Mouse (Mus musculus) cerebellum, postnatal 14 days (tissue): ENCODE results near the gene Rspo4.

Experiments
- DNase-seq, 2 experiments: peaks; one replicate each; pipeline ENCODE4 v3.0.0; 2021; ENCODE audit warnings: mixed read lengths in 2 of 2

The Rspo4 gene

DNA sequence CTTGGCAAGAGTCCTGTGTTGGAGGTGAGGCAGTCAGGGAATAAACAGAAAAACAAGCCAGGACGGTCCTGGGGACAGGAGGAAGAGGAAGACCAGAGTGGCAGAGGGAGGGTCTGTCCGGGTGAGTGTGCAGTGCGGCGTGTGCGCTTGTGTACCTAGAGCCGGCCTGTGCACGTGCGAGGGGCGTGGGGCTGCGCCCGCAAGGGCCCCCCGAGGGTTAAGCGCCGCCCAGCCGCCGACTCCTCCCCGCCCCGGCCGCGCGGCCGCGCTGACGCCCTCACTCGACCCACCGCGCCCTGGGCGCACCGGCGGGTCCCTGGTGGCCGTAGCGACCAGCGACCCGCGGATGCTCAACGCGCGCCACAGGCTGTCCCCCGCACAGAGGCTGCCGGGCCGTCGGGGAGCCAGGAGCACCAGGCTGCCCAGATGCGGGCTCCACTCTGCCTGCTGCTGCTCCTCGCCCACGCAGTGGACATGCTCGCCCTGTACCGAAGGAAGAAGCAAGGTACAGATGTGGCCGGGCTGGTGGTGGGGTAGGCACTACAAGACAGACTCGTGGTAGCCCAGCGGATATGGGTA, at the start of gene Rspo4:
Gene Rspo4, plus strand, starts transcription at position 280 of the 579 bp plus-strand sequence.
- DNase-seq, result no peak

DNA sequence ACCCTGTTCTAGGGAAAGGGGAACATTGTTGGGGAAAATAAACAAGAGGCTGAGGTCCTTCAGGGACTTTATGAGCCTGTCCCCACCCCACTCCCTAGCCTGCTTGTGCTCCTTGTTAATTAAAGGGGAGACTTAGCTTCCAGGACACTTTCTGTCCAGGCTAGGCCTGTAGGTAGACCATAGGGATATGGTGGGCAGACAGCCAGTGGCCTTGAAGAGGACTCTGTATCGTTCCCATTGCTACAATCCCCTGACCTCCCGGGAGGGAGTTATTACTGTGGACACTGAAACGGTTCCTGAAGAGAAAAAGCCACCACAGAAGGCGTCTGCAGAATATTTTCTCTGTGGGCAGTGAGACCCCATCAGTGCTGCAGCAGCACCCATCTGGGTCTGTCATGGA, 27.1 kb upstream of the Rspo4 start:
- no peak for DNase-seq

DNA sequence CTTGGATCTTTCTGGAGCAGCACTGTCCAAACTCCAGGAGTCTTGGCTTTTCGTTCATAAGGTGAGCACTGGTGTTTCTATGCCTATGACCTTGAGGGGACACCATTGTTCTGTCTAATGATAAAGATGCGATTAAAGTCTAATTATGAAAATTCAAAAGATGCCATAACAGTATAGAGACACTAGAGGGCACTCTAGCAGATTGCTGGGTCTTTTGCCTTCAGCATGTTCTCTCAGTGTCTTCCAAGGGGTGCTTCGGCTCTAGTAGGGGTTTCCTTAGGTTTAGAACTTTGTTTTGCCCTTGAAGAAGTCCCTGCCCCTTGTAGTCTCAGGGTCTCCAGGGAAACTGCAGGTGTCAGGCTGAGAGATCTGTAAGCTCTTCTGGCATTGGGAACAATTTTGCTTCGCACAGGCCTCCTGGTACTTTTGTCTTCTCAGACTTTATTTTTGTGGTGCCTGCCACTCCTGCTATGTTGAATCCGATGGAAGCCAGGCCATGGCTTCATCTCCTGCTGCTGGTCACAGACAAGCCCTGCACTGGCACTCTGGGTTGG, 19.6 kb downstream of the Rspo4 start:
- no peak for DNase-seq

DNA sequence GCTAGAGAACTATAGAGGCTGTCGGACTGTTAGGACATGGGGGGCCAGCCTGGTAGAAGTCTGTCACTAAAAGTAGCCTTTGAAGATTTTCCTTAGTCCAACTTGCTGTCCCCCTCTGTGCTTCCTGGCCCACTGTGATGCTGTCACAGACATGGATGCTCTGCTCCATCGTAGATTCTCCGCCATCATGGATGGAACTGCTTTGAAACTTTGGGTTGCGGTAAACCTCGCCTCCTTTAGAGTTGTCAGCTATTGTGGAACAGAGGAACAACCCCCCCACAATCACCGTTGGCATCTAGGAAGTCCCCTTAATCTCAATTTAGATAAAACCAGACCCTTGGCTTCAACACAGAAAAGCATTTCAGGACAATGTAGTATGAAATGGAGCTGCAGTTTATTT, 22.2 kb downstream of the Rspo4 start:
- no peak for DNase-seq

DNA sequence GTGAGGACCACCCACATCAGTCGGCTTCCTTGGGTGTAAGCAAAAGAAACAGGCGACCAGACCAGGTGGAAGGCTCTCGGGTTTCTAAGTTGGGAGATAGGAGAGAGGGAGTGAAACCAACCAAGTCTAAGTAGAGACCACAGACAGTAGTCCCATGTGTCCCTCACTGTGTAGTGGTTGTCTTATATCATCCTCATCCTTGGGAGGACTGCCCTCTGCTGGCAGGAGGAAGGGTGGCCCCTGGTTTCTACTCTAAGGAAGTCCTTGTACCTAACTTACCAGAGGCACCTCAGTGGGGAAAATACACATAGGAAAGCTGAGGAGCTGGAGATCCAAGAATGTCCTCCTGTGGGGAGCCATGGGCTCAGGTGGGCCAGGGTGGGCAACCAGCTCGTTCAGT, 23.8 kb downstream of the Rspo4 start:
- peak; percentile 69 to 81 for DNase-seq

DNA sequence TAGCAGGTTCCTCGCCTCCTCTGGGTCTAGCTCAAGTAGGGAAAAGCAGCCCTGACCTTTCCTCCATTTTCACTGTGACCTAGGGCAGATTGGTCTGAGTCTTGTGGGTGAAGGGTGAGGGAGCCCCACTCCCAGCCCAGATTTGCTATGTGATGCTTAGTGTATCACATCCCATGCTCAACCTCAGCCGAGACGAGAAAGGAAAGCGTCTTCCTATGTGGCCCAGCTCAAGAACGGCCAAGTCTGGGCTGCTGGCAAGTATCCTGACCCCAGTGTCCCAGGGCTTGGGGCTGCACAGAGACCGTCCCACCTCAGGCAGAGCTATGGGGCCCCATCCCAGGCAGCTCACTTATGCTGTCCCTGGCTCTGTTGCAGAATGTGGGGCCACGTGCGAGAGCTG, 25.5 kb downstream of the Rspo4 start:
- no peak for DNase-seq

DNA sequence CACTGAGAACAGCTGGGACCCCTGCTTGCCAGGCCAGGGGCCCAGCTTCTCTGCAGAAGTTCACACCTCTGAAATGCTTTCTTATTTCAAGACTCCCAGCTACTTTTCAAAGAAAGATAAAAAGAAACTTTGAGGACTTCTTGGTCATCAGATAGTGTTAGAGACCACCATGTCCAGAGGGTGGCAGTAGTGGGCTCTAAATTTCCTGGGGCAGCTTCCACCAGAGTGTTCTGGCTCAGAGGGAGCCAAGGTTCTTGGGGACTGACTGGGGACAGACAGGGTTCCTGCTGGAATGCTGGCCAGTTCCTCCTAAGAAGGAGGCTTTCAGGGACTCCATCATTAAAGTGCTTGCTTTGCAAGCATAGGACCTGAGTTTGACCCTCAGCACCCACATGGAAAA, 31.8 kb downstream of the Rspo4 start:
- peak; percentile 53 to 70 for DNase-seq

DNA sequence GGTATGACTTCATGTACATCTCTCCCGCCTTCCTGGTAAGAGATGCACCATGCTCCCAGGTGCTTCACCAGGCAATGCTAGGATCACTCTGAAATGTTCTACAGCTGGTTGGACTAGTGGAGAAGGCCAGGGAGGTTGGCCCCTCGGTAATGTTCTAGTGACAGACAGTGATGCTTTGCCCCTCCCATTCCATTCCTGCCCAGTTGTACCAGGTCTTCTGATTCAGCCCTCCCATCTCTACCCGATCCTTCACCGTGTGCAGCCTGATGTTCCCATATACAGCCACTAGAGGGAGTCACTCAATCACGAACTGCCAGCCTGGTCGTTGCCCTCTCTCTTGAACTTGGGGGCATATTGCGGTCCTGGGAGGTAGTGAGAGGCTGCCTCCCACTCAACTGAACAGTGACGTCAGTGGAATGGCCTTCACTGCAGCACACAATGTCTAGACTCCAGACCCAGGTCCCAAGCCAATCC, 33.3 kb downstream of the Rspo4 start:
- DNase-seq, result peak; percentile 81 to 83

DNA sequence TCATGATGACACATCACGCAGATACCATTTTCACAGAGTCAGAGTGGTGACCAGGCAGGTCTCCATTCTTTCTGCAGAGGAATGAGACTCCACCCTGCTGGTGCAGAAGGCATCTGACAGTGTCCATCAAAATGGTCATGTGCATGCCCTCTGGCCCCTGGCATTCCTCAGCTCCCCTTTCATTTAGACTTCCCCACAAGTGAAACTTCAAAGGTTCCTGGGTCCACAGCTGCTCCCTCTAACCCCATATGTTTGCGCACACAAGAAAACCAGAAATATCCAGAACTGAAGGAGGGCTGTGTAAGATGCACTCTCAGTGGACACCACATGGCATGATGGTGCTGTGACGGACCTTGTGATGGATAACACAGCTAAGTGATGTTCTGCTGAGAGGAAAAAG, 35.9 kb downstream of the Rspo4 start:
- no peak for DNase-seq

DNA sequence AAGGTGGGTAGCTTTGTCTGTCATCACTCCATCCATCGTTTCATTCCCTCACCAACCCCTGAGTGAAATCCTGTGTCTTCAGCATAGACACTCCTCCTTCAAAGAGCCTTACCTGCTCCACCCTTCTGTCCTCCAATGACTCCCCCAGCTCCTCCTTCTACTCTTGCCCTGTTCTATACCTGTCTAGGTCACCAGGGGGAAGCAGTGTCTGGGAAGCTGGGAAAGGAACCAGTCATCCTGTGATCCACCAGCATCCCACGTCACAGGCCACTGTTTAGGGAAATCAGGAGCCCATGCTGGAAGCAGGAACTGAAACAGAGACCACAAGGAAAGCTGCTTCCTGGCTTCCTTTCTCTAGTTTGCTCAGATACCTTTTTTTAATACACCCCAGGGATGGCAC, 37.0 kb downstream of the Rspo4 start:
- DNase-seq, result peak in 1 of 2 experiments; percentile 48

DNA sequence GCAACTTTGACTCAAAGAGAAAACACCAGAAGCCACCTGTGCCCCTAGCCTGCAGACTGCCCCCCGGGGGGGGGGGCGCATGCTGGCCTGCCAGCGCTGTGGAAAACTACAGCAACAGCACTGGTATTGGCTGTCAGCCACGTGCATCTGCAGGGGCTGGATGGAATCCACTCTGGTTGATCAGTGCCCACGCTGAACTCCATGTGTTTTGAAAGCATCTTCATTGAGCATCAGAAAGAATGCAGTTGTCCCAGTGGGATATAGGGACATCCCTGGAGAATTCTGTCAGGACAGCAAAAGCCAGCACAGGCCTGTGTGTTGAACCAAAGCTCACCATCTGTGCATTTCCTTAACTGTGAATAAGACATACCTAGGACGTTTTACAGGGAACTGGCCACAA, 48.3 kb downstream of the Rspo4 start:
- DNase-seq, result peak; percentile 40 to 44

DNA sequence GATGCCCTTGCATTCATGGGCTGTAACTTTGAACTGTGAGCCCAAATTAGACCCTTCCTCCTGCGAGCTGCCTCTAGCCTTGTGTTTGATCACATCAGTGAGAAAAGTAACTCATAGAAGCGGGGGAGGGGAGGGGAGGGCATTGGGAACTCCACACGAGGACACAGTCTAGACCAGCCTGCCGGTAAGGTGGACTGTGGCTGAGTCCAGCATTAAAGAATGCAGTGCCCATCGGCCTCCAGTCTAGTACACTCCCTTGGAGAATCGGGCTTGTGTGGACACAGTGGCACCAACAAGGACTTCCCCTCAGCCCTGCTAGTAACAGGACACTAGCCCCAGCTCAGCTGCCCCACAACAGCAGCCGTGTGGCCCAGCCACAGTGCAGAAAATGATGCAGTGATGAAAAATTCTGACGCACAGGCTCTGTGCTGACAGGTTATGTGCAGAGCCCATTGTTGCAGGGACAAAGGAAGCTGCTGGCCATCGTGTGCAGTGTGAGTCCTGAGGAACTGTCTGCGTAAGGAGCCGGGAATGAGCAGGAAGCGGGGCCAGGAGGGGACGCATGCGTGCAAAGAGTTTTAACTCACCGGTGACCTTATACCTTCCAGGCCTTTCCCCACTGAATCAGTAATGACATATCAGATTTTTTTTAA, 50.5 kb downstream of the Rspo4 start:
- no peak for DNase-seq

DNA sequence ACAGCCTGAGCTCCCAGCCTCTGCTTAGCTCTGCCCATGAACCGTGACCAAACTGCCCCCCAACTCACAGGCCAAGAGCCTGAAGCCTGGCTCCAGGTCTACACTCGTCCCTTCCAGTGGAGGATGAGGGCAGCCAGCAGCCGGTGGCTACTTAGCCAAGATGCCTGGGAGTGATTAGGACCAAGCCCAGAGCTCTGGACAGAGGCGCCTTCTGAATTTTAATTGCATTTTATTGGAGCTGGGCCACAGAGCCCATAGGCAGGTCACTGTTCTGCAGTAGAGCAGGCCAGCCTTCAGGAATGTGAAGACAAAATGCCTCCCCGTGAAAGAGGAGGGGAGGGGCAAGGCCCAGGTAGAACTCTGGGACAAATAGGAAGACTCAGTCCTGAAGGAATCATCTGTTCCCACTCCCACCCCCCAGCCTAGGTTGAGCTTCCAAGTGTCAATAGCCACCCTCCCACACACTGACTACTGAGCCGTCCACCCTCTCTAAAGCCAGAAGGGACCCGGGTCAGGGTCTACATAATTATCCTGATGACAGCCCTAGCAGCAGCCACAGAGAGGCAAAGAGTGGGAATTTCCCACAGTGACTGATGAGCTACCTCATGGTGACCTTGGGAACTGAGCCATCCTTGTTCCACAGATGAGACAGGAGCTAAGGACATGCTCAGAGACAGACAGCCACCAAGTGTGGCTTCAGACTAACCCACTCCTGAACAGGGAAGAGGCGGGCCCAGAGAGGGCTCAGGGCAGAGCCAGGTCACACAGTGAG, 51.7 kb downstream of the Rspo4 start:
- no peak for DNase-seq

DNA sequence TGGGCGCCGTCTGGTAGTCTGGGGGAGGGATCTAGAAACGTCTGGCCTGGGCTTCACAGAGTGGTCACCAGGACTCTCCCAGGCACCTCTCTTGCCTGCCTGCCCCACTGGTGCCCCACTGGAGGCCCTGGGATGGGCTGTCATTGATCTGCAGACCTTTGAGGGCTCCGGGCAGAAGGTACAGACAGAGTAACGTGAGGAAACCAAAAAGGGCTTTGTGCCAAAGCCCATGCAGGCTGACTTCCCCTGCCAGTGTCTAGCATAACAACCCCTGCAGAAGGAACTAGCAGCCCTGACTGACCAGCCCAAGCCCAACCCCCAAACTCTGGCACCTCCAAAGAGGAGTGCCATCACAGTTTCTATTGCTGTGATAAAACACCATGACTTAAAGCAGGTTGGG, 53.2 kb downstream of the Rspo4 start:
- no peak for DNase-seq

DNA sequence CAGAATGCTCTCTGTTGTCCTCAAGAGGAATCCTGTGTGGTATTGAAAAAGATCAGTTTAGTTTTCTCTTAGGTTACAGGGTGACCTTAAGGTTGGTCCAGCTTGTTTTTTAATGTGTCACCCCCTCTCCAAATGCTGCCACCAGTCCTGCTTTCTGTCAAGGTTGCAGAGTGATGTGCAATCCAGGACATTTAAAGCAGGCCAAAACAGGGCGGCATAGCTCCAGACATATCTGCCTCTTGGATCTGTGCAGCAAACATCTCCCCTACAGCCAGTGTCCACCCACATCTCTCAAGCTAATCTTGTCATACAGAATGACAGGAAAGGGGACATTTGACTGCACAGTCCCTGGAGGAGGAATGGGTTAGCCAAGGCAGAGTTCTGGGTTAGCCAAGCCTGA, 55.4 kb downstream of the Rspo4 start:
- DNase-seq, result no peak

DNA sequence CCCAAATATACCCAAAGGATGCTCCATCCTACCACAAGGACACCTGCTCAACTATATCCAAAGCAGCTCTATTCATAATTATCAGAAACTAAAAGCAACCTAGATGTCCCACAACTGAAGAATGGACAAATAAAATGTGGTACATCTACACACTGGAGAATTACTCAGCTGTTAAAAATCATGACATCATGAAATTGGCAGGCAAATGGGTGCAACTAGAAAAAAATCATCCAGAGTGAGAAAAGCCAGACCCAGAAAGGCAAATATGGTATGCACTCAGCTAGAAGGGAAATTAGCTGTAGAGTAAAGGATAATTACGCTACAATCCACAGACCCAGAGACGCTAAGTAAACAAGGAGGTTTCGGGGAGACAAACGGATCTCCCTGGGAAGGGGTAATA, 58.1 kb downstream of the Rspo4 start:
- no peak for DNase-seq

DNA sequence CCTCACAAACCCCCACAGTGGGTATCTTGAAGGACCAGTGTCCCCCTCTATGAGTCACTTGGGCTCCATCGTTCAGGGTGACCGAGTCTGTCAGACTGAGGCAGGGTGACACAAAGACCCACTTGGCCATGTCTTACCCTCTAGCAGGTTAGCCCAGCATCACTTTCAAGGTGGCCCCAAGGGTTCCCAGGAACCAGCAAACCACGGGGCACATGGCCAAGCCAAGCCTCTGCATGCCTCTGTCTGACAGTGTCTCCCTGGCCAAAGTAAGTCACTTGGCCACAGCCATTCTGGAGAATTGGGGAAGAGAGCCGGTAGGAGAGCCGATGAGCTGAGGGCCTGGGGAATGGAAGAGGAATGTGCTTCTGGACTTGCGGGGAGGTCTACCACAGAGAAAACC, 60.5 kb downstream of the Rspo4 start:
- no peak for DNase-seq

DNA sequence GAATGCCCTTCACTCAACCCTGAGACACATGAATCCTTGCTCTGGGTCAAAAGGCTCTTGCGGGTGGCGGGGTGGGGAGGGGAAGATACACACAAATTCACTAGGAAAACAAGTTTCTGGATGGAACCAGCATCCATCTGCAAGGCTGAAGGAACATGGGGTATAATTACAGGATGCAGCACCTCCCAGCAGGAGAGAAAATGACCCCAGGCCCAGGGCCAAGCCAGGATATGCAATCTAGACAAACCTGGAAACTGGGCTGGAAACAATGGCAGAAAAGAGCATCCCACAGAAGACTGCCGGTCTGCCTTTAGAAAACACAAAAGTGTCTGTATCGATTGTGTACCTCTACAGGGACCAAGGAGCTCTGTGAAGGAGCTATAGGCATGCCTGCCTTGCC, 61.2 kb downstream of the Rspo4 start:
- peak; percentile 49 to 54 for DNase-seq

DNA sequence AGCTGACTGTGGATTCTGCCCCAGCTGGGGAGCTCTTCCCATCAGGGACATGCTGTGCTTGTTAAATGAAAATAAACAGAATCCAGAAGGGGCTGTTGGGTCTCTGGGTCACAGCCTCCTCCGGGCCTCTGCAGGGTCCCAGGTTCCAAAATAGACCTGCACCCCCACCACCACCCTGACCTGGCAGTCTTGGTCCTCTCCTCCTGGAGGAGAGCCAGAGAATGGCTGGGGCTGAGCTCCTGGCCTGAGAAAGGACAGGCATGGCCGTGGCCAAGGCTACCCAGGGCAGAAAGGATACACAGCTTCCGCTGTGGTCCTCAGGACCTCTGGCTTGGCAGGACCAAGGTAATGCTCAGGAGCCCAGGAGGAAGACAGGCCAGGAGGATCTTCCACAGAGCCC, 61.9 kb downstream of the Rspo4 start:
- peak; percentile 36 to 49 for DNase-seq

DNA sequence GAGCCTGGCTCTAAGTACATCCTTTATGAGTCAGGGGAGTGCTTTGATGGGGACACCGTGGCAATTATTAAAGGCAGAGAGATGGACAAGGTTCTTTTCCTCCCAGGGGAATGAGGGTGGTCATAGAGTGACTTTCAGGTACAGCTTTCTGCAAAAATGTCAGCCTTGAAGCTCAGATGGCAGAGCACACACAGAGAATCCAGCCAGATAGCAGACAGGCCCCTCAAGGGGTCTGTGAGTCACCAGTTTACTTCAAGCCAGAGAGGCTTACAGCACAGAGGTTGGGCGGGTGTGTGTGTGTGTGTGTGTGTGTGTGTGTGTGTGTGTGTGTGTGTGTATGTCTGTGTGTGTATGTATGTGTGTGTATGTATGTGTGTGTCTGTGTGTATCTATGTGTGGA, 64.3 kb downstream of the Rspo4 start:
- no peak for DNase-seq

DNA sequence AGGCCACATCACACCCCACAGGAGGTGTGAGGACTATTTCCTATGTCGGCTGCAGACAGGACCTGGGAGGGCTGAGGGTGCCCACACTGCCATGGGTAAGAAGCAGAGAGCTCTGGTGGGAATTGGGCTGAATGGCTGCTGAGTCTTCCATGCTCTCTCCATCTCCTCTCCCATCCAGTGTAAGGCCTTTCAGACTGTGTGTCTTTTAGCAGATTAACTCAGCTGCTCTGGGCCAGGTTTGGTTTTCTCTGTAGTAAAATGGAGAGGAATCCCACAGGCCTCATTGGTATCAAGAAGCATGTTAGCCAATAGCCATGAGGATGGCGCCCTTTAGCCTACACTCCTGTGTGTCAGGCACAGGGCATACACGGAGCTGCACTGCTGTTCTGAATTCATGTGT, 66.7 kb downstream of the Rspo4 start:
- no peak for DNase-seq

DNA sequence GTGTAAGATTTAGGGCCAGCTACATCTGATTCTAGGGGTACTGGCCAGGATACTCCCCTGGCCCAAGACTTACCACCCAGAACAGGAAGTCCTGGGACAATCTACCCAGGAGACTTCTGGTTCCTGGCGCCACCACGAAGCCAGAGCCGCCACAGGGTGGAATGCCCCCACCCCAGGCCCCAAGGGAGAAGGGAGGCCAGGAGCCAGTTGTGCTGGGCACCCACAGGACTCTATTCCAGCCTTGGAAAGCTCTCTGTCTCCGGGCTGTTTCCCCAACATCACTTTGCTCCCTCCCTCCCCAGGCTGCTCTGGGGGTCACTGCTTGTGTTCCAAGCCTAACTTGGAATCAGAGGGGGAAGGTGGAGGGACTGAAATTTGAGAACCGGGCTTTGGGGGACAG, 67.8 kb downstream of the Rspo4 start:
- DNase-seq, result no peak

DNA sequence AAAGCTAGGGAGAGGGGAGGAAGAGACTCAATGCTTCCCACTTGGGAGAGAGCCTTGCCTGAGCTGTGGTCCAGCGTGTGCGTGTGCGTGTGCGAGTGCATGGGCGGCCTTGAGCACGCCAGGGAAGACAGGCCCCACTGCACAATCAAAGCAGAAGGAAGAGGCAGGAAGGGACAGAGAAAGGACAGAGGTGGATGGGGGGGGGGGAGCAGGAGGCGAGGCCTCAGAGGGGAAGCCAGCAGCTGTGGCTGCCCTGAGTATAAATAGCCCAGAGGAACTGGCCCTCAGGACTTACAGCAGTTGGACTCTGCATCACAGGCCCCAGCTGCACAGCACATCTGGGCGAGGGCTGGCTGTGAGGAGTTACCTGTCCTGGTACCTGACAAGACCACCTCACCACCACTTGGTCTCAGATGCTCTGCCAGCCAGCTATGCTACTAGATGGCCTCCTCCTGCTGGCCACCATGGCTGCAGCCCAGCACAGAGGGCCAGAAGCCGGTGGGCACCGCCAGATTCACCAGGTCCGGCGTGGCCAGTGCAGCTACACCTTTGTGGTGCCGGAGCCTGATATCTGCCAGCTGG, 68.3 kb downstream of the Rspo4 start, which contains the start of gene Angpt4:
Gene Angpt4, plus strand, starts transcription at position 292 of the 582 bp plus-strand sequence.
- DNase-seq, result no peak
